Comparison of ENCODE assay signal across 18 mouse cellular contexts in the genomic region with DNA sequence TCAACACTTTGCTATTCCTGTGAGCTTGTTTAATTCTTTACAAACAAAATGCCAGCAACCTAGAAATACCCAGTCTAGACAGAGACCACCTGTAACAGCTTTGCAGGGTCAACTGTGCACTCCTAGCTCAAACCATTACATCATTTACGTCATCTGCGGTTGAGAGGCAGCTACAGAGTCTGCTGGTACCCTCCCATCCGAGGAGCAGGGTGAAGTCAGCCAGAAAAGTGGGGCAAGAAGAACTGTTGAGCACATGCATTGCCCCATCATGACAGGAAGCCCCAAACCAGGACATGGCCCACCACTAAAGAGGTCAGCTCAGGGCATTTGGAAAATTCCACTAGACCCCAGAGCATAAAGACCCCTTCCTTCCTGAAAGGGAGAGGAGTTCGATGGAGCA.
"Had no signal": no experiment of that assay in that cellular context is flagged by ENCODE, and none has a peak within 500 bp of the region (broad histone marks: within the 10 kb centered on the region; RNA-seq: fewer than 3 reads in every experiment).

No protein-coding gene starts in this region.

- H3K4me3 ChIP-seq: midbrain, embryonic 10.5 days; midbrain, embryonic 12.5 days; myocyte; neural tube, embryonic 13.5 days; neural tube, embryonic 15.5 days; stomach, embryonic 15.5 days had no signal

- H3K9ac ChIP-seq: lung, embryonic 14.5 days; midbrain, embryonic 12.5 days; neural tube, embryonic 13.5 days; neural tube, embryonic 15.5 days; stomach, embryonic 15.5 days had no signal

- H3K27ac ChIP-seq: midbrain, embryonic 10.5 days; midbrain, embryonic 12.5 days; neural tube, embryonic 13.5 days; neural tube, embryonic 15.5 days; stomach, embryonic 15.5 days; stomach, postnatal 0 days had no signal

- DNase-seq: lung, adult 18-20 months; lung, embryonic 14.5 days; lung, postnatal 10 days; lung, postnatal 4 days; midbrain, embryonic 14.5 days; retina, postnatal 1 day; right cerebral cortex, adult 18-20 months; thymus, adult 2 months; thymus, postnatal 25 days; thymus, postnatal 4 days had no signal

- H3K9me3 ChIP-seq: midbrain, embryonic 10.5 days; midbrain, embryonic 12.5 days; neural tube, embryonic 13.5 days; neural tube, embryonic 15.5 days; stomach, embryonic 15.5 days had no signal

- H3K27me3 ChIP-seq: midbrain, embryonic 12.5 days; neural tube, embryonic 13.5 days; neural tube, embryonic 15.5 days; stomach, embryonic 15.5 days had no signal

- ATAC-seq: midbrain, embryonic 16.5 days had no signal

- H3K4me1 ChIP-seq: stomach, embryonic 15.5 days had no signal

- H3K36me3 ChIP-seq: midbrain, embryonic 10.5 days; midbrain, embryonic 12.5 days; neural tube, embryonic 13.5 days; neural tube, embryonic 15.5 days; stomach, embryonic 15.5 days had no signal

- H3K4me2 ChIP-seq: lung, embryonic 14.5 days; midbrain, embryonic 12.5 days; neural tube, embryonic 13.5 days; neural tube, embryonic 15.5 days; stomach, embryonic 15.5 days had no signal
